Mouse (Mus musculus) forebrain, embryonic 11.5 days (tissue): ENCODE results near the gene Srrm4. TPM values are rescaled to one million over a fixed set of nuclear protein-coding genes. Genes with fewer than 3 reads are reported as not detected.

ENCODE experiments used
- ATAC-seq: fragments of 200-750 bp; cut with Nextera tagmentation; replicated peaks from 2 replicates; pipeline ENCODE4 v1.8.0; 2017; ENCODE audit warnings: moderate TSS enrichment; ENCODE audit not compliant: low FRiP score
- DNase-seq: peaks from one replicate; pipeline ENCODE4 v3.0.0-alpha.2; 2017; ENCODE audit warnings: low spot score
- H3K27ac ChIP-seq: fragments of 300-500 bp; sonication (generic); 2 replicates; pipeline ENCODE4 v1.5.1; 2014; ENCODE audit warnings: low read depth, low read length
- H3K27me3 ChIP-seq: fragments of 300-500 bp; sonication (generic); 2 replicates; pipeline ENCODE4 v1.6.1; 2014; ENCODE audit warnings: mild to moderate bottlenecking, low read length, mixed read lengths; ENCODE audit not compliant: control insufficient read depth, insufficient read depth
- H3K36me3 ChIP-seq: fragments of 300-500 bp; sonication (generic); 2 replicates; pipeline ENCODE4 v1.6.1; 2014; ENCODE audit warnings: mild to moderate bottlenecking, low read length, moderate library complexity, mixed read lengths; ENCODE audit not compliant: control insufficient read depth, insufficient read depth
- H3K4me1 ChIP-seq: fragments of 300-500 bp; sonication (generic); replicated peaks from 2 replicates; pipeline ENCODE4 v1.6.1; 2014; ENCODE audit warnings: low read length, mixed read lengths; ENCODE audit not compliant: control insufficient read depth, insufficient read depth
- H3K4me2 ChIP-seq: fragments of 300-500 bp; sonication (generic); 2 replicates; pipeline ENCODE4 v1.6.1; 2014; ENCODE audit warnings: low read depth, mild to moderate bottlenecking, low read length, moderate library complexity, mixed read lengths; ENCODE audit not compliant: severe bottlenecking
- H3K4me3 ChIP-seq: fragments of 300-500 bp; sonication (generic); 2 replicates; pipeline ENCODE4 v1.5.1; 2014; ENCODE audit warnings: low read depth, low read length
- H3K9ac ChIP-seq: fragments of 300-500 bp; sonication (generic); 2 replicates; pipeline ENCODE4 v1.6.1; 2014; ENCODE audit warnings: low read length
- H3K9me3 ChIP-seq: fragments of 300-500 bp; sonication (generic); 2 replicates; pipeline ENCODE4 v1.6.1; 2016; ENCODE audit warnings: low read length, mixed read lengths; ENCODE audit not compliant: control insufficient read depth
- WGBS: fragments of 180-500 bp; shearing (Covaris S2); extraction: QIAGEN DNeasy Blood & Tissue Kit; methylation state at CpG from one replicate; pipeline ENCODE4 v1.1.7; 2014; 5-methylcytosine and 5-hydroxymethylcytosine counted together
- polyA plus RNA-seq: library from polyadenylated mRNA; unstranded; fragments of >200 nt; fragmentation: Nextera tagmentation; extraction: Ambion mirVana; gene quantifications from 2 replicates; pipeline ENCODE4 v1.2.1, GENCODE M21; 2014

Gene Srrm4
- polyA plus RNA-seq, 1 experiment from 2014 or later: 19.5 TPM

DNA sequence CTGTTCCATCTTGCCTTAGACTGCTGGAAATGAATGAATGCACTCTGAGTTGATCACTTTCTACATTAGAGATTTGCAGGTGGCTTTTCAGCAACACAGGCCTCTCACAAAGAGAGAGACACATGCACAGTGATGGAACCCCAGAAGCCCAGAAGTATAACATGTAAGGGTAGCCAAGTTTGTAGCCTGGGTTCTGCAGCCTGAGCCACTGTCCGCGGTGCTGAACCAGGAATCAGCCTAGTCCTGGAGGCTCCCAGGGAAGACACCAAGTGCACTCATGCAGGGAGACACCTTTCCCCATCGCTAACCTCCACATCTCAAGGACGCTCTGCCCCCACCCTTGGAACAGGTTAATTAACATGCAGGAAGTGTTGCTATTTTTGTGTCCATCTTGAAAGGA, 73.6 kb downstream of the Srrm4 start:
- Histone ChIP-seq H3K36me3 (no peaks in the 10 kb centered on the region), H3K9me3 (no peaks in the 10 kb centered on the region), H3K4me2 (no peak overlapping the region), H3K4me3 (no peak overlapping the region), H3K9ac (no peak overlapping the region), H3K4me1 (no peaks in the 10 kb centered on the region), H3K27ac (no peak overlapping the region), H3K27me3 (no peaks in the 10 kb centered on the region)
- 32% methylated on average over 4 of the region's 4 CpGs for WGBS
- no peak for DNase-seq
- no peak for ATAC-seq

DNA sequence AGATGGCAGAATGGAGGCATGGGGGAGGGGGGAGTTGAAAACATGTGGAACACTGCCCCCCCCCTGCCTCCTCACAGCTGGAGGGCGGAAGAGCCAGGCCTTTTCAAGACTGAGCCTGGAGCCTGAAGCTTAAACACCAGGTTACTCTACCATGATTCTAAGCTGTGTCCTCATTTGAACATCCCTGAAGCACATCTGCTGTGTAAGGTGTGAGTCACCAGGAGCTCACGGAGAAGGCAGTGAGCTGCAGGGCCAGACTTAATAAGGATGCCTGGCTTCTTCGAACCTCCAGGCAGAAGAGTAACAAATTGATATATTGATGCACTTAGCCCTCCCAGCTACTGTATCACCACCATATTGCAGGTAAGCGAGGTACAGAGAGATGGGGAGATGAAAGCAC, 79.5 kb downstream of the Srrm4 start:
- no peak overlapping the region for H3K4me2 ChIP-seq
- H3K9ac ChIP-seq: no peak overlapping the region
- H3K9me3 ChIP-seq: no peaks in the 10 kb centered on the region
- DNase-seq (no peak), ATAC-seq (no peak)
- 82% methylated on average over 4 of the region's 4 CpGs for WGBS
- no peaks in the 10 kb centered on the region for H3K27me3 ChIP-seq
- H3K27ac ChIP-seq: no peak overlapping the region
- H3K4me1 ChIP-seq: no peaks in the 10 kb centered on the region
- no peak overlapping the region for H3K4me3 ChIP-seq
- no peaks in the 10 kb centered on the region for H3K36me3 ChIP-seq

DNA sequence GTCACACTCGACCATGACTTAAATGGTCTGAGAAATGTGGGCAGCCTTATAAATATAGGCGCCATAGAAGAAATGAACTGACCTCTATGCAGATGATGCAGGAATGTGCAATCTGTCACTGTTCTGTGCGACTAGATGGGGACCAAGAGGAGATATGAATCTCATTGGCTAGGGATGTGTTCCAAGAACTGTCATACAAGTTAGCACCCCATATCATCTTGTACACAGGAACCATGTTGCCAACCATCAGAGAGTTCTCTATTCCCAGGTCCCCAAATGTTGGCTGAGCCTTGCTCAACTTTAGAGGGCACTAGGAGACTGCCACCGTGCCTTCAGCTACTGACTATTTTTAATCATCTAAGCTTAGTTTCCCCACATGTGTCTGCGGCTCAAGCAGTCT, 81.4 kb downstream of the Srrm4 start:
- ATAC-seq: no peak
- H3K36me3 ChIP-seq: no peaks in the 10 kb centered on the region

DNA sequence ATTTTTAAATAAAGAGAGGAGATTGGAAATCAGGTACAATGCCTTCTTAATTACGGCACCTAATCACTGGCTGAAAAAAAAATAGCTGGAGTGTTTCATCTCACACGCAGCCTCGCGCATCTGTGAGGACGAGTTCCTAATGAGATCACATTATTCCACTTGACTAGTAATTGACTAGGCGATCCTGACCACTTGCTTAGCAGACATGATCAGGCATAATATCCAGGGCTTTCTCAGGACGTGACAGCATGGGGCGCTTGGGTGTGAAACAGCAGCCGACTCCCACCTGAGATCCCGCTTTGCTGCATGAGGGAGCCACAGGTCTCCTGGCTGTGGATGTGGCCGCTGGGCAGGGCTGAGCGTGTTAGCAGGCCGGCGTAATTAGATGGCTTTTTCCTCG, 90.3 kb downstream of the Srrm4 start:
- peak; percentile 76 for DNase-seq
- Histone ChIP-seq H3K27ac (peak overlapping the region; percentile 46; the same call in 1 of the 2 replicates), H3K4me1 (peaks cover 18% of the 10 kb centered on the region; the same call in 1 of the 2 replicates)

More for the DNA sequence above, 81.4 kb downstream of the Srrm4 start:
- 84% methylated on average over 5 of the region's 5 CpGs for WGBS
- no peak for DNase-seq
- no peak overlapping the region for H3K4me3 ChIP-seq
- H3K9ac ChIP-seq: no peak overlapping the region
- H3K27me3 ChIP-seq: no peaks in the 10 kb centered on the region
- H3K4me1 ChIP-seq: no peaks in the 10 kb centered on the region
- H3K9me3 ChIP-seq: no peaks in the 10 kb centered on the region
- no peak overlapping the region for H3K27ac ChIP-seq
- no peak overlapping the region for H3K4me2 ChIP-seq

DNA sequence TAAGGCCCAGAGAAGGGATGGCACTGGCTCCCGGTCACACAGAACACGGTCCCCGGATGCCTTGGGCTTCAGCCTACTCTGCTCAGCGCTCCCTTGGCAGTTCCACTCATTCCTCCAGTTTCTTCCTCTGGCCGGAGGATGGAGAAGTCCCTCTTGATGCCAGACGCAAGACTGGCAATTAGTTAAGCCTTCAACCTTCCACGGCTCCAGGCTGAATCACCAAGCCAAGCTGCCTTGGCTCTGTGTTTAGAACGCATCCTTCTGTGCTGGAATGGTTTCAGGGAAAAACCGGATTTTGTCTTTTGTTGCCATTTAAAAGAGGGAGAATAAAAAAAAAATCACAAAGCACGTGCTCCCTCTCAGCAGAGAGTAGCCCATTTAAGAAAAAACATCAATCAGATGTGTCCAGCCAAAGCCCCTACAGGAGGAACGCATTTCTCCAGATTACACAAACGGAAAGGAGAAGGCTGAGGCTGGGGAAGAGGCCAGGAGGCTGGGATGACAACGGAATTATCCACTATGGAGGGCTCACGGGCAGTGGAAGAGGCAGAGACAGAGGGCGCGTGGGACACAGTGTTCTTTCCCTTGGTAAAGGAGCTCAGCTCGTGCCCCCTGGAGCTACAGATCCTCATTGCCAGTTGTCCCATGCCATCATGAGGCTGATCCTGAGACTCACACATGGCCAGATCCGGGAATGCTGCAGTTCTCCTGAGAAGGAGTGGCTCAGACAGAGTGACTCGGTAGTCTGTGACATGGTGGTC, 92.6 kb downstream of the Srrm4 start:
- Histone ChIP-seq H3K36me3 (no peaks in the 10 kb centered on the region), H3K4me2 (no peak overlapping the region), H3K4me3 (no peak overlapping the region), H3K9ac (no peak overlapping the region), H3K9me3 (no peaks in the 10 kb centered on the region), H3K4me1 (peaks cover 18% of the 10 kb centered on the region; the same call in 1 of the 2 replicates), H3K27me3 (no peaks in the 10 kb centered on the region), H3K27ac (no peak overlapping the region)
- DNase-seq (no peak), ATAC-seq (no peak)
- WGBS: 82% methylated on average over 19 of the region's 19 CpGs

More for the DNA sequence above, 90.3 kb downstream of the Srrm4 start:
- H3K36me3 ChIP-seq: no peaks in the 10 kb centered on the region
- H3K4me3 ChIP-seq: no peak overlapping the region
- no peaks in the 10 kb centered on the region for H3K27me3 ChIP-seq
- H3K4me2 ChIP-seq: 0 out of 2 replicates have a peak overlapping the region, but pooled peaks have one; percentile 15
- no peak overlapping the region for H3K9ac ChIP-seq
- H3K9me3 ChIP-seq: no peaks in the 10 kb centered on the region
- peak; percentile 72 for ATAC-seq
- WGBS: 26% methylated on average over 15 of the region's 15 CpGs

DNA sequence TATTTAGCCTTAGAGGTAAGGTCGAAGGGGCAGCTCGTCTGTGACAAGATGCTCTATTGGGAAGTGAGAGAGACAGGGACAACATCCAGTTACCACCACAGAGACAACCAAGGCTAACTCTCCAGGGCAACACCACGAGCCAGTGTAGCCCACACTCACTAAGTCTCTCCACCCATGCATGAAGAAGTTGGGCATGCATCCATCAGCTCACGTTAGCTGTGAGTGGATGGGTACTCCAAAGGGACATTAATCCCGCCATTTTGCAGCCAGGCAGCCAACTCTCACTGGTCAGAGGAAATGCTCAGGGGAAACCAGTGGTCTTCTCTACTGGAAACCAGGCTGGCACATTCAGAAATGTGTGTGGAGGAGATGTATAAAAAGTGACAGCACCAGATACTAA, 93.8 kb downstream of the Srrm4 start:
- H3K4me1 ChIP-seq: peaks cover 18% of the 10 kb centered on the region; the same call in 1 of the 2 replicates
- no peaks in the 10 kb centered on the region for H3K9me3 ChIP-seq
- H3K27ac ChIP-seq: no peak overlapping the region
- DNase-seq (no peak), ATAC-seq (no peak)
- no peak overlapping the region for H3K4me2 ChIP-seq
- H3K27me3 ChIP-seq: no peaks in the 10 kb centered on the region
- 76% methylated on average over 5 of the region's 5 CpGs for WGBS
- no peak overlapping the region for H3K9ac ChIP-seq
- no peak overlapping the region for H3K4me3 ChIP-seq
- no peaks in the 10 kb centered on the region for H3K36me3 ChIP-seq

DNA sequence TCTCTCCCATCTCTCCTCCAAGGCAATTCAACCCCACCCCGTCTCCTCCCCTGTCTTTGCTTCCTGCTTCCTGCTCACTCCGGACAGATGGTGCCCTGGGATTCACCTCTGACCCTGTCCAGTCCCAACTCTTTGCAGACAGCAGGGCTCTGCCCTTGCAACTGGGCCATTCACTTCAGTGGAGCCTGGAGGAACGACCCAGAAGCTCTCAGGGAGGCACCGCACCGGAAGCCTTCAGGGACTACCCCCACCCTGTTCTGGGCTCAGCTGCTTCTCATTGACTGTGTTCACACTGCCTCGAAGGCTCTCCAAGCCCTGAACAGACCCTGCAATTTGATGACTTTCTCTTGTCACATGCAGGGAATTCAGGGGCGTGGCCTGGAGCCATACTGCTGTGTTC, 94.4 kb downstream of the Srrm4 start:
- WGBS: 50% methylated on average over 7 of the region's 7 CpGs
- Histone ChIP-seq H3K4me2 (no peak overlapping the region), H3K36me3 (no peaks in the 10 kb centered on the region), H3K4me1 (peaks cover 16% of the 10 kb centered on the region; the same call in 1 of the 2 replicates), H3K4me3 (no peak overlapping the region), H3K27ac (no peak overlapping the region), H3K9ac (no peak overlapping the region), H3K27me3 (no peaks in the 10 kb centered on the region), H3K9me3 (no peaks in the 10 kb centered on the region)
- no peak for ATAC-seq
- DNase-seq: no peak

DNA sequence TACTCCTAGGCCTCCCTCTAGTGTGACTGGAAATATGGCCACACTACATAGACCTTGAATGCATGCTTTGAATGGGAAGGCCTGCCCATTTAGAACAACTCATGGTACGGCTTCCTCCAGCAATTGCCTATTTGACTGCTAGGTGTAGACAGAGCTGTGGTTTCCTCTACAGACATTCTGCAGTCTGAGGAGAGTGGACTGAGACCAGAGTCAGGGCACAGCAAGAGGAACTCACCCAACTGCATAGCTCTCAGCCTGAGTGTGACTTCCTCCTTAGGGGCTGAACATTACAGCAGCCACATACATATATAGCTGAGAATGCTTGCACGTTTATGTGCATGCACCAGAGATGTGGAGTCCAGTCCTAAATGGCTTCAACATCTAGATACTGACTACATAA, 94.9 kb downstream of the Srrm4 start:
- H3K4me2 ChIP-seq: no peak overlapping the region
- H3K36me3 ChIP-seq: no peaks in the 10 kb centered on the region
- no peak overlapping the region for H3K9ac ChIP-seq
- no peak overlapping the region for H3K27ac ChIP-seq
- H3K4me1 ChIP-seq: peaks cover 11% of the 10 kb centered on the region; the same call in 1 of the 2 replicates
- H3K4me3 ChIP-seq: no peak overlapping the region
- ATAC-seq (no peak), DNase-seq (no peak)
- H3K9me3 ChIP-seq: no peaks in the 10 kb centered on the region
- WGBS: 87% methylated on average over 2 of the region's 2 CpGs
- no peaks in the 10 kb centered on the region for H3K27me3 ChIP-seq

DNA sequence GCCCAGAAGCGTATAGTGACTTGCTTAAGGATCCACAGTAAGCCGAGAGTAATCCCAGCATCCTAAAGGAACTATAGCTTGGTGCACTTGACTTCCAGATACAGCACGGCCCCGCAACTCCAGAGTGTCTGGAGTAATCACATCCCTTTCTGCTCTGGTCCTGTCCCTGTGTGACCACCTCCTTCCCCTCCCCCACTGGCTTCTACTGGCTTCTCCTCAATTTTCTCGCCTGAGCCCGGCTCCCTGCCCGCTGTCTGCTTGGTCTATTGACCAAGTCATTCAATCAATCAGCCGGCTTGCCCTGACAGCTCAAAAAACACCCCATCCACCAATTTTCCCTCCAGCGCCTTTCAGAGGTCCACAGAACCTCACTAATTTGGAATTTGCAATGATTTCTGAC, 96.2 kb downstream of the Srrm4 start:
- Histone ChIP-seq H3K4me1 (0 out of 2 replicates have a peak, but pooled peaks cover 2% of the 10 kb centered on the region), H3K36me3 (no peaks in the 10 kb centered on the region), H3K9me3 (no peaks in the 10 kb centered on the region), H3K4me2 (no peak overlapping the region), H3K27me3 (no peaks in the 10 kb centered on the region), H3K4me3 (no peak overlapping the region), H3K27ac (no peak overlapping the region), H3K9ac (no peak overlapping the region)
- 89% methylated on average over 9 of the region's 9 CpGs for WGBS
- no peak for DNase-seq
- ATAC-seq: no peak
